ENCODE assay signal across 10 mouse cellular contexts in the genomic region with DNA sequence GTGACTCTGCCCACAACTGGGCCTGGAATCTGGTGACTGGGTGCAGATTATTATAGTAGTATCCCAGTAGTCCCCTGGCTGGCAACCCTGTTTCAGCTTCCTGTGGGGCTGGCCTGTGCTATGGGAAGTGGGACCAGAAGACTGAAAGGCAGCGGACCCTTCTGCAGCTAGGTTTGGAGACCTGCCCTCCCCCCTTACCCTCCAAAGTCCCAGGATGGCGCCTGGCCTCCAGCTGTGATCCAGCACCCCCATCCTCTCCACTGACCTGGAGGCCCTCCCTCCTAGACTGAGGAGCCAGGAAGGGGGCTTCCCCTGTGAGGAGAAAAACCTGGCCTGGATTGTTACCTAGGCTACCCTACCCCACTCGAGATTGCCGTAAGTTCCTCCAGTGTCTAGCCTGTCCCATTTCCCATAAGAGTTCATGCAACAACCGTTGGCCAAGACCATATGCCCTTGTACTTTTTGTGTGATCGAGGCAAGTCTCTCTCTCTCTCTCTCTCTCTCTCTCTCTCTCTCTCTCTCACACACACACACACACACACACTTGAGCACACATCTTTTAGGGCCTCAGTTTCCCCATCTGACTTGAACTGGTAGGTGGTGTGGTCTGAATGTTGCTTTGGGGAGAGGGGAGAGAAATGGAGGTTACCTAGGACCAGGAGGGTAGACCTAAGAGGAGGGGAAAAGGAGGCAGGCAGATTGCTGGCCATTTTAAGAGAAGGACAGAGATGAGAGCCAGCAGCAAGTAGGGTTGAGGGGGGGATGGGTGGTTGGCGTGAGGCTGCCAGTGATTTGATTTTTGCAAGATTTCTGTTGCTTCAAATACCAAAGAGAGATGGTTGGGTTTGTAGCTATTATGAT.
DNase-seq lines count a peak whose midpoint lies in the region; ATAC-seq lines count a peak whose summit lies in the region.
"Had no signal": no experiment of that assay in that cellular context is flagged by ENCODE, and none has a peak within 500 bp of the region (broad histone marks: within the 10 kb centered on the region; RNA-seq: fewer than 3 reads in every experiment).

No protein-coding gene starts in this region.

- peak overlapping the region in 1 of 2 experiments; percentile 24; a peak in 3 of 4 replicates for H3K4me3 ChIP-seq in heart, embryonic 14.5 days (ENCODE audit: control insufficient read depth in 1 of 2, insufficient read depth in 1 of 2, low read depth in 1 of 2, low read length in 2 of 2)
- H3K4me3 ChIP-seq in hindbrain, embryonic 10.5 days: peak overlapping the region; percentile 42
- no peak overlapping the region for H3K4me3 ChIP-seq in midbrain, embryonic 14.5 days (replicated peaks; ENCODE audit: low read depth, low read length)
- H3K4me3 ChIP-seq: erythroblast, embryonic 14.5 days had no signal

- DNase-seq in heart, postnatal 25 days (ENCODE audit: low spot score): no peak
- peak; percentile 85 for DNase-seq in embryo, embryonic 10.5 days (ENCODE audit: low spot score)
- DNase-seq in hindbrain, embryonic 10.5 days (ENCODE audit: low spot score): peak; percentile 66
- DNase-seq in midbrain, embryonic 14.5 days: no peak
- no peak for DNase-seq in layer of hippocampus, postnatal 36 days
- DNase-seq in right cerebral cortex, adult 18-20 months: no peak
- no peak for DNase-seq in T-cell, adult 2 months (ENCODE audit: low spot score)

- peaks cover 81 to 88% of the 10 kb centered on the region in 2 experiments for H3K4me1 ChIP-seq in heart, embryonic 14.5 days (ENCODE audit: control insufficient read depth in 2 of 2, insufficient read depth in 2 of 2, low read length in 2 of 2)
- peaks cover 97% of the 10 kb centered on the region for H3K4me1 ChIP-seq in hindbrain, embryonic 10.5 days (replicated peaks)
- peaks cover 36% of the 10 kb centered on the region for H3K4me1 ChIP-seq in midbrain, embryonic 14.5 days (ENCODE audit: control insufficient read depth, insufficient read depth, low read length)

- H3K9ac ChIP-seq in heart, embryonic 14.5 days (ENCODE audit: low read length): peak overlapping the region; percentile 64
- H3K9ac ChIP-seq in midbrain, embryonic 14.5 days (replicated peaks; ENCODE audit: low read length): no peak overlapping the region

- no peaks in the 10 kb centered on the region for H3K27me3 ChIP-seq in heart, embryonic 14.5 days (ENCODE audit: control insufficient read depth, insufficient read depth, low read length)
- H3K27me3 ChIP-seq in hindbrain, embryonic 10.5 days (ENCODE audit: insufficient read depth, poor library complexity, severe bottlenecking): no peaks in the 10 kb centered on the region
- no peaks in the 10 kb centered on the region for H3K27me3 ChIP-seq in midbrain, embryonic 14.5 days (ENCODE audit: control insufficient read depth, insufficient read depth, low read length)

- peak overlapping the region; percentile 59 for H3K4me2 ChIP-seq in heart, embryonic 14.5 days (ENCODE audit: low read length)
- H3K4me2 ChIP-seq in midbrain, embryonic 14.5 days (ENCODE audit: low read length): peak overlapping the region; percentile 11; the same call in 1 of the 2 replicates

- peak overlapping the region; percentile 11 to 43; a peak in 3 of 4 replicates for H3K27ac ChIP-seq in heart, embryonic 14.5 days (replicated peaks in 1 of 2; ENCODE audit: control insufficient read depth in 1 of 2, insufficient read depth in 1 of 2, low read depth in 2 of 2, low read length in 2 of 2)
- peak overlapping the region; percentile 86 for H3K27ac ChIP-seq in hindbrain, embryonic 10.5 days
- H3K27ac ChIP-seq in midbrain, embryonic 14.5 days (replicated peaks; ENCODE audit: low read depth, low read length): no peak overlapping the region

- ATAC-seq in heart, embryonic 14.5 days (ENCODE audit: insufficient number of reproducible peaks, insufficient read depth, low FRiP score, low read depth): peak; percentile 38; the same call in 1 of the 2 replicates
- ATAC-seq in midbrain, embryonic 14.5 days (ENCODE audit: low FRiP score, low TSS enrichment): peak; percentile 34; the same call in 1 of the 2 replicates

- peaks cover 8% of the 10 kb centered on the region; the same call in 1 of the 2 replicates for H3K36me3 ChIP-seq in heart, embryonic 14.5 days (ENCODE audit: control insufficient read depth, insufficient read depth, low read length)
- no peaks in the 10 kb centered on the region for H3K36me3 ChIP-seq in hindbrain, embryonic 10.5 days
- H3K36me3 ChIP-seq in midbrain, embryonic 14.5 days (ENCODE audit: control insufficient read depth, insufficient read depth, low read length): no peaks in the 10 kb centered on the region

- intact Hi-C loops in heart, postnatal 25 days (cut with DNase I): no loop called here

- H3K9me3 ChIP-seq in heart, embryonic 14.5 days (ENCODE audit: control insufficient read depth, low read length): no peaks in the 10 kb centered on the region
- no peaks in the 10 kb centered on the region for H3K9me3 ChIP-seq in hindbrain, embryonic 10.5 days
- no peaks in the 10 kb centered on the region for H3K9me3 ChIP-seq in midbrain, embryonic 14.5 days (ENCODE audit: control insufficient read depth, low read length)
- H3K9me3 ChIP-seq: megakaryocyte, embryonic 14.5 days had no signal

- 23% methylated on average over 7 of the region's 7 CpGs for WGBS in heart, embryonic 14.5 days
- whole genome bisulfite sequencing in hindbrain, embryonic 10.5 days: 23% methylated on average over 7 of the region's 7 CpGs
- 25% methylated on average over 7 of the region's 7 CpGs for WGBS in midbrain, embryonic 14.5 days

Comparison
In these comparisons a context has a peak if more than half of its experiments do, and no peak if none do; other contexts are left out.
1. DNase-seq: peak in embryo, embryonic 10.5 days (single experiment) and hindbrain, embryonic 10.5 days (single experiment); none in heart, postnatal 25 days (single experiment), midbrain, embryonic 14.5 days (single experiment), layer of hippocampus, postnatal 36 days (0 of 2), right cerebral cortex, adult 18-20 months (single experiment) and T-cell, adult 2 months (single experiment).